Mouse (Mus musculus): Measurements from ENCODE around the gene Ccr1l1. TPM values are rescaled to one million over a fixed set of nuclear protein-coding genes. Genes with fewer than 3 reads are reported as not detected.

Ccr1l1 gene
- polyA plus RNA-seq (2012; ENCODE audit: insufficient read depth, low replicate concordance), result not detected in 2 replicates

DNA sequence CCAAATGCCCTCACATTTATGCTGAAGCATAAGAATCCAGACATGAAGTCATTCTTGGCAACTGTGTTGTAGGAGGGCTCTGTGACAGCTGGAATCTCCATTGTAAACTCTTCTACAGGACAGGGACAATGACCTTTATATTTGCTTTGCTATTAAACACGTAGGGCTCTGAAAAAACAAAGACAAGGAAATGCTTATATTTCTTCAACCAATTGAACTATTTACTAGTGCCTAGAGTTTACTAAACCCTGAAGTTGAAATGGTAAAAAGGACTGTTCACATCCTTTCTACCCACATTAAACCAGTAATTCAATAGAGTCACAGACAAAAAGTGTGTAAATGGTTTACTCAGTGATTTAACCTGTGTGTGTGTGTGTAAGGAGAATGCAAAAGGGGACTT is at the start of gene Ccr1l1:
Ccr1l1 (minus strand) TSS at position 101 of the 400 bp plus-strand sequence.
- Histone ChIP-seq H3K4me3 (replicated peaks) (no peak within 1 kb of the TSS), H3K9me3 (no peaks in the 10 kb centered on the region), H3K27me3 (replicated peaks) (no peaks in the 10 kb centered on the region), H3K4me1 (peaks cover 28% of the 10 kb centered on the region), H3K36me3 (replicated peaks; ENCODE audit: low read length) (no peaks in the 10 kb centered on the region)
- no peak for TF ChIP-seq GATA1 (IDR thresholded peaks at IDR 0.05; ENCODE audit: borderline replicate concordance, low read length)
- TF ChIP-seq FLI1 (IDR thresholded peaks at IDR 0.05; ENCODE audit: low read length), result no peak

DNA sequence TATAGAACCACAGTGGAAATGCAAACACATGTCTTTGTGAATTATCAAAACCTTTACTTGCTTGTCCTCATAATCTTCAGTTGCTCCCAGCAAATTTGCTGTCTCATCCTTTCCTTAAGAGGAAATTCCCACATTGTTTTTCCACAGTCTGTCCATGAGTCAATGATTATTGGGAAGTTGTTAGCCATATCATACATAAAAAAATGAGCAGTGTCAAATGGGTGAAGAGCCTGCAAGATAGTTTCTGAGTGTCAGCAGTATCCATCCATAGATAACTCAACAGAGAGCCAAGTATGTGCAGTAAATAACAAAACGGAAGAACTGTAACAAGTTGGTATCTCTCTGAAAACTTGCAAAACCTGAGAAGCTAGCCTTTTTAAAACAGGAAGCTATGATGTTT is 43.5 kb upstream of the Ccr1l1 start, which contains the start of gene Ccr3:
Ccr3 (plus strand) TSS at position 301 of the 400 bp plus-strand sequence.
- TF ChIP-seq GATA1 (IDR thresholded peaks at IDR 0.05; ENCODE audit: borderline replicate concordance, low read length) (no peak), FLI1 (IDR thresholded peaks at IDR 0.05; ENCODE audit: low read length) (no peak)
- no peak within 1 kb of the TSS for H3K4me3 ChIP-seq (replicated peaks)
- peaks cover 22% of the 10 kb centered on the region; the same call in 1 of the 2 replicates for H3K4me1 ChIP-seq
- H3K27me3 ChIP-seq (replicated peaks), result peaks cover 2% of the 10 kb centered on the region
- H3K36me3 ChIP-seq (replicated peaks; ENCODE audit: low read length), result no peaks in the 10 kb centered on the region
- H3K9me3 ChIP-seq, result no peaks in the 10 kb centered on the region

DNA sequence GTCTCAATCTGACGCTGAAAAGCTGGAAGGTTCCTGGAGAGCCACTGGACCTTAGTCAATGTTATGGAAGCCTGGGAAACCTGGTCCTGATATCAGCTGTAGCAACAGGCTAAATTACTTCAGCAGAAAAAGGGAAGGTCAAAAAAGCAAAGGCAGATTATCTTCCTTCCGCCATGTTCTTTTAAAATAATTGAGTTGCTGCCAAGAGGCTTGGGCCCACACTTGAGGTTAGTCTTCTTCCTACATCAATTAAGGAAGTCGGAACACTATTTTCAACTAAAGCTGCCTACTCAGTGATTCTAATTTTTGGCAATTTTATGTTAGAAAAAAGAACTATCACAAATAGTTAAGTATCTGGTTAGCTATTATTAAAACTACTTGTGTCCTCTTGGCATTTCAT is 41.7 kb upstream of the Ccr1l1 start:
- peaks cover 2% of the 10 kb centered on the region for H3K27me3 ChIP-seq (replicated peaks)
- no peak overlapping the region for H3K4me3 ChIP-seq (replicated peaks)
- peaks cover 28% of the 10 kb centered on the region; the same call in 1 of the 2 replicates for H3K4me1 ChIP-seq
- H3K9me3 ChIP-seq, result no peaks in the 10 kb centered on the region
- TF ChIP-seq FLI1 (IDR thresholded peaks at IDR 0.05; ENCODE audit: low read length) (no peak), GATA1 (IDR thresholded peaks at IDR 0.05; ENCODE audit: borderline replicate concordance, low read length) (no peak)
- H3K36me3 ChIP-seq (replicated peaks; ENCODE audit: low read length), result no peaks in the 10 kb centered on the region

DNA sequence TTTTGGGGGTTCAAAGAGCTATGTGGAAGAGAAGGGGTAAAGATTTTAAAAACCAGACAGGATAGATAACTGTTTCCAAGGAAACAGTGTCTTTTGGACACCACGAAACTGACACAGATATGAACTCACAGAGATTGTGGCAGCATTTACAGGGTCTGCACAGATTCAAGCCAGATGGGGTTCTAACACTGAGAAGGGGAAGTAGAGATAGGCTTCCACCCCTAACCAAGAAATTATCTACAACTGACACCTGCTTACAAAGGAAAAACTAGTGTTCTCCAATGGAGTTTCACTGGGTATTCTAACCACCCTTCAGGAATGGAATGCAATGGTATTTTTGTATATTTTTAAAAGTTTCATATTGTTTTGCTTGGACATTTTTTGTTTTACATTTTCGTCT is 37.8 kb upstream of the Ccr1l1 start:
- Histone ChIP-seq H3K9me3 (no peaks in the 10 kb centered on the region), H3K4me3 (replicated peaks) (no peak overlapping the region), H3K4me1 (peaks cover 15% of the 10 kb centered on the region; the same call in 1 of the 2 replicates), H3K36me3 (replicated peaks; ENCODE audit: low read length) (no peaks in the 10 kb centered on the region), H3K27me3 (replicated peaks) (peaks cover 13% of the 10 kb centered on the region)
- TF ChIP-seq FLI1 (IDR thresholded peaks at IDR 0.05; ENCODE audit: low read length), result no peak
- TF ChIP-seq GATA1 (IDR thresholded peaks at IDR 0.05; ENCODE audit: borderline replicate concordance, low read length), result no peak

DNA sequence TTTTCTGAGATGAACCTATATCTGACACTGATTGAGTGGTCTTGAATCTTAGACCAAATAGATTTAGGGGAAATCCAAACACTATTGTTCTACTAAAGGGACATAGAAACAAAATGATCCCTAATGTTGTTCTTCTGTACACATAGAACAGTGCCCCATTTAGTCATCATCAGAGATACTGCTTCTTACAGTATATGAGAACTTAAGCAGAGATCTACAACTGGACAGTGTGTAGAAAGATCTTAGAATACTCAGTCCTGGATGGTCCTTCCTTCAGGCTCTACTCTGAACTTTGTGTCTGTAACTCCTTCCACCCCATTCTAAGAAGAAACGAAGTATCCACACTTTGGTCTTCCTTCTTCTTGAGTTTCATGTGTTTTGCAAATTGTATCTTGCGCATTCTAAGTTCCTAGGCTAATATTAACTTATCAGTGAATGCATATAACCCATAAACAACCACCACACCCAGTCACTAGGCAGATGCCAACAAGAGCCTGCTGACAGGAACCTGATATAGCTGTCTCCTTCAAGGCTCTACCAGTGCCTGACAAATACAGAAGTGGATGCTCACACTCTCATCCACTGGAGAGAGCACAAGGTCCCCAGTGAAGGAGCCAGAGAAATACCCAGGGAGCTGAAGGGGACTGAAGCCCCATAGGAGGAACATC is 36.9 kb upstream of the Ccr1l1 start:
- peaks cover 13% of the 10 kb centered on the region for H3K27me3 ChIP-seq (replicated peaks)

DNA sequence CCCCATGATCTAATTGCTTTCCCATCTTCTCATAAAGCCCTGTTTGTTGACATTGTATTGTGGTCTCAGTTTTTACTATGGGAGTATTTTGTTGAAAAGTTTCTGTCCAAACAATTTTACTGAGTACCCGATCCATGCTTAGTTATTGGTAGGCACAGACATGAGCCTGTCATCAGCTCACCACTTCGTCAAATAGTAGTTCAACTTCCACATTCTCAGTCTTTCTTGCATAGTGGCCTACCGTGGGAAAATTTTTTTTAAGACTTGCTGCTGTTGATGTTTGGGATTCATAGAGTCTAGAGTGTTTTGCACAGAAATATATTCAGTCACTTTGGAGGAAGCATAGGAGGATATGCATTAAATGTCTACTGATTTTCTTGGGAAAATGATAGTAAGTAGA is 35.1 kb upstream of the Ccr1l1 start:
- Histone ChIP-seq H3K4me1 (peaks cover 19% of the 10 kb centered on the region; the same call in 1 of the 2 replicates), H3K36me3 (replicated peaks; ENCODE audit: low read length) (no peaks in the 10 kb centered on the region), H3K27me3 (replicated peaks) (peaks cover 13% of the 10 kb centered on the region), H3K9me3 (no peaks in the 10 kb centered on the region), H3K4me3 (replicated peaks) (no peak overlapping the region)
- TF ChIP-seq FLI1 (IDR thresholded peaks at IDR 0.05; ENCODE audit: low read length) (no peak), GATA1 (IDR thresholded peaks at IDR 0.05; ENCODE audit: borderline replicate concordance, low read length) (no peak)

More for the DNA sequence above, 36.9 kb upstream of the Ccr1l1 start:
- Histone ChIP-seq H3K36me3 (replicated peaks; ENCODE audit: low read length) (no peaks in the 10 kb centered on the region), H3K4me3 (replicated peaks) (no peak overlapping the region), H3K4me1 (peaks cover 18% of the 10 kb centered on the region; the same call in 1 of the 2 replicates), H3K9me3 (no peaks in the 10 kb centered on the region)
- TF ChIP-seq GATA1 (IDR thresholded peaks at IDR 0.05; ENCODE audit: borderline replicate concordance, low read length), result no peak
- TF ChIP-seq FLI1 (IDR thresholded peaks at IDR 0.05; ENCODE audit: low read length), result no peak

DNA sequence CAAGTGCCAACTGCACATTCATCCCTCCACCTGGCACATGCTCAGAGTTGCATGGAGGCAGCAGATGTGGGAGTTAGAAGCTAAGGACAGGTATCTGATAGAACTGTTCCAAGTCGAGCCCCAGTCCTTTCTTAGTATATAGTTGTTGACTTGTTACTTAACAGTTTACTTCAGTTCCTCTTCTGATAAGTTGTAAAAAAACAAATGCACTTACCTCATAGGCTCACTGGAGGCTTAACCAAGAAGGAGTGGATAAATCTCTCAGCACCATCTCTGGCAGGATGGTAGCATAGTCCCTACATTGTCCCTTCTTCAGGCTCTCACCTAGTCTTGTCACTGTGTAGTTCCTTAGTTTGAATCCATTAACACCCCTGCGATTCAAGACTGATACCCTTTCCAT is 34.5 kb upstream of the Ccr1l1 start:
- TF ChIP-seq FLI1 (IDR thresholded peaks at IDR 0.05; ENCODE audit: low read length), result no peak
- TF ChIP-seq GATA1 (IDR thresholded peaks at IDR 0.05; ENCODE audit: borderline replicate concordance, low read length), result no peak
- H3K36me3 ChIP-seq (replicated peaks; ENCODE audit: low read length), result no peaks in the 10 kb centered on the region
- H3K27me3 ChIP-seq (replicated peaks), result peaks cover 13% of the 10 kb centered on the region
- H3K9me3 ChIP-seq, result no peaks in the 10 kb centered on the region
- H3K4me1 ChIP-seq, result peaks cover 19% of the 10 kb centered on the region; the same call in 1 of the 2 replicates
- no peak overlapping the region for H3K4me3 ChIP-seq (replicated peaks)

DNA sequence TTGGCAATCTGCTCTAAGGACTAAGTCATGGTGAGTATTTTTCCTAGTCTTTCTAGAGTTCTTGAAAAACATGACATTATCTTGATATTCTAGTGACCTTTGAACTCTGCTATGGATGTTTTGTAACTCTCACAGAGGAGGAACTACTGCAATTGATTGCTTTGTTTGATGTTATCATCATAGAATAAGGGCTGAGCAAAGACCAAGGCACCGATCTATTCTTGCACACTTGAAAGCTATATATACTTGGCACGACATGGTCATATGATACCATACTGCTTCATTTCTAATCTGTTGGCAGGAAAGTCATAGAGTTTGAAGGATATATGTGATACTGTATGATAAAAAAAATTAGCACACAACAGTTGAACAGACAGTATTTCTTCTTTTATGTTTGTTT is 21.6 kb upstream of the Ccr1l1 start:
- Histone ChIP-seq H3K4me1 (peaks cover 13% of the 10 kb centered on the region), H3K4me3 (replicated peaks) (no peak overlapping the region), H3K9me3 (no peaks in the 10 kb centered on the region), H3K27me3 (replicated peaks) (no peaks in the 10 kb centered on the region), H3K36me3 (replicated peaks; ENCODE audit: low read length) (no peaks in the 10 kb centered on the region)
- TF ChIP-seq FLI1 (IDR thresholded peaks at IDR 0.05; ENCODE audit: low read length), result no peak

DNA sequence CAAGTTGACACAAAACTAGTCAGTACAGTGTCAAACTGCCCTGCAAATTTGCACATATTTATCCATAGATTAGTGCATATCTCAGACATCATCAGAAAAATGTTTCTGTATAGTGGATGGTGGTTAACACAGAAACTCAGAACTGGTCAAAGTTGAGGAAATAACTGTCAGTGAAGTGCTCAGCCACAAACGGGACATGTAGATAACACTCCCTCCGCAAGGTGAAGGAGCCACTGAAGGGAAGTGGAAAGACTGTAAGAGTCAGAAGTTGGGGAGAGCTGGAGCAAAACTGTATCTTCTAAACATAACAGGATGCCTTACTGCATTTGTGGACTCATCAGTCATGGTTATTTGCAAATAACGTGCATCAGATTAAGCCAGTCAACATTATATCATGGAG is 19.5 kb upstream of the Ccr1l1 start:
- TF ChIP-seq FLI1 (IDR thresholded peaks at IDR 0.05; ENCODE audit: low read length) (no peak), GATA1 (IDR thresholded peaks at IDR 0.05; ENCODE audit: borderline replicate concordance, low read length) (no peak)
- no peaks in the 10 kb centered on the region for H3K36me3 ChIP-seq (replicated peaks; ENCODE audit: low read length)
- no peak overlapping the region for H3K4me3 ChIP-seq (replicated peaks)
- no peaks in the 10 kb centered on the region for H3K27me3 ChIP-seq (replicated peaks)
- H3K9me3 ChIP-seq, result no peaks in the 10 kb centered on the region
- peaks cover 17% of the 10 kb centered on the region for H3K4me1 ChIP-seq

DNA sequence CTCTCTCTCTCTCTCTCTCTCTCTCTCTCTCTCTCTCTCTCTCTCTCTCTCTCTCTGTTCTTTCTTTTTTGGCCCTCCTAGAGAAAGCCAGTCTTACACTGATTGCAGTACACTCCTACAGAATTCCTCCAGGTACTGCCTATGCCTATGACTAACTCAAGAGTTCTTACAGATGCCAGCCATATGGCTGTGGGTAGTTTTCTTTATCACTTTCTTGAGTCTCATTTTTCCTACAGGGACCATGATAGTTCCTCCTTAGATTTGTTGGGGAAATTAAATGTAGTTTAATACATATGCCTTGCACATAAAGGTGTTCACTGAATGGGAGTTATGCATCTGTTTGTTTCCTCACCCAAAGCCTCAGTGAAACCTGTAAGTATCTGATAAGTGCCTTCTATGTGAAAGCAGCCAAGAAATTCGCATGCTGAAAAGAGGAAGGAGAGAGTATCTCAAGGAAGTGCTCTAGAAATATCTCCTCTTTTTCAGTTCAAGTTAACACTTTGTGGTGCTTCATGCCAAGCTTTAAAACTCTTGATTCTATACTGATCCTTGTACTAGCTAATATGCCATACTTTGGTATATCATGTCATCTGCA is 13.2 kb upstream of the Ccr1l1 start:
- H3K36me3 ChIP-seq (replicated peaks; ENCODE audit: low read length), result no peaks in the 10 kb centered on the region
- TF ChIP-seq FLI1 (IDR thresholded peaks at IDR 0.05; ENCODE audit: low read length) (no peak), GATA1 (IDR thresholded peaks at IDR 0.05; ENCODE audit: borderline replicate concordance, low read length) (no peak)
- H3K4me3 ChIP-seq (replicated peaks), result no peak overlapping the region
- H3K27me3 ChIP-seq (replicated peaks), result no peaks in the 10 kb centered on the region
- peaks cover 42% of the 10 kb centered on the region for H3K4me1 ChIP-seq
- H3K9me3 ChIP-seq, result no peaks in the 10 kb centered on the region

Data from megakaryocyte, embryonic 14.5 days (primary cell).